Mouse (Mus musculus): ENCODE measurements at regions not wholly inside any gene's neighbourhood (a gene's known extent, or its start where the extent isn't known, plus 50 kb on each side); places are given as distances from the start of the nearest gene placed in this dataset.
"Not testable (repeated sequence)": the region's sequence is repeated elsewhere in the genome, so short reads cannot be mapped to it uniquely, and the experiment has no call there.

GRCm38 (mm10) chr3:21860915-21861635, 215.4 kb upstream of the Tbl1xr1 start:
- no peak for DNase-seq (ENCODE audit: low spot score)

- no peak for DNase-seq (ENCODE audit: low spot score)
Observed at GRCm38 (mm10) chr3:21861636-21861970, 214.8 kb upstream of the Tbl1xr1 start.

GRCm38 (mm10) chr3:21864391-21864790, 212.1 kb upstream of the Tbl1xr1 start:
- DNase-seq (ENCODE audit: low spot score) = no peak

- DNase-seq (ENCODE audit: low spot score) = no peak
Observed at GRCm38 (mm10) chr3:21865856-21866255, 210.6 kb upstream of the Tbl1xr1 start.

- no peak for DNase-seq (ENCODE audit: low spot score)
Observed at GRCm38 (mm10) chr3:21878396-21878795, 198.1 kb upstream of the Tbl1xr1 start.

- DNase-seq (ENCODE audit: low spot score) = no peak
Observed at GRCm38 (mm10) chr3:21884216-21884615, 192.2 kb upstream of the Tbl1xr1 start.

- DNase-seq (ENCODE audit: low spot score) = no peak
Observed at GRCm38 (mm10) chr3:21888710-21889109, 187.7 kb upstream of the Tbl1xr1 start.

GRCm38 (mm10) chr3:21891819-21892480, 184.5 kb upstream of the Tbl1xr1 start:
- no peak for DNase-seq (ENCODE audit: low spot score)

GRCm38 (mm10) chr3:21892864-21893404, 183.5 kb upstream of the Tbl1xr1 start:
- no peak for DNase-seq (ENCODE audit: low spot score)

GRCm38 (mm10) chr3:21895551-21895950, 180.9 kb upstream of the Tbl1xr1 start:
- no peak for DNase-seq (ENCODE audit: low spot score)

GRCm38 (mm10) chr3:21898241-21898640, 178.2 kb upstream of the Tbl1xr1 start:
- no peak for DNase-seq (ENCODE audit: low spot score)

- DNase-seq (ENCODE audit: low spot score) = no peak
Observed at GRCm38 (mm10) chr3:21905384-21906073, 170.9 kb upstream of the Tbl1xr1 start.

GRCm38 (mm10) chr3:21908828-21909227, 167.6 kb upstream of the Tbl1xr1 start:
- DNase-seq (ENCODE audit: low spot score) = no peak

GRCm38 (mm10) chr3:21910080-21910479, 166.4 kb upstream of the Tbl1xr1 start:
- no peak for DNase-seq (ENCODE audit: low spot score)

GRCm38 (mm10) chr3:21911071-21911470, 165.4 kb upstream of the Tbl1xr1 start:
- no peak for DNase-seq (ENCODE audit: low spot score)

GRCm38 (mm10) chr3:21917228-21917910, 159.1 kb upstream of the Tbl1xr1 start:
- no peak for DNase-seq (ENCODE audit: low spot score)

GRCm38 (mm10) chr3:21918431-21918830, 158.0 kb upstream of the Tbl1xr1 start:
- no peak for DNase-seq (ENCODE audit: low spot score)

GRCm38 (mm10) chr3:21919931-21920330, 156.5 kb upstream of the Tbl1xr1 start:
- DNase-seq (ENCODE audit: low spot score) = no peak

- DNase-seq (ENCODE audit: low spot score) = no peak
Observed at GRCm38 (mm10) chr3:21931951-21932350, 144.5 kb upstream of the Tbl1xr1 start.

- not testable (repeated sequence) for DNase-seq (ENCODE audit: low spot score)
Observed at GRCm38 (mm10) chr3:21932696-21933095, 143.8 kb upstream of the Tbl1xr1 start.

- DNase-seq (ENCODE audit: low spot score) = peak; percentile 55
Observed at GRCm38 (mm10) chr3:21934731-21935271, 141.7 kb upstream of the Tbl1xr1 start.
